Mouse (Mus musculus): Measurements from ENCODE around the gene Flt3. TPM values are rescaled to one million over a fixed set of nuclear protein-coding genes. Genes with fewer than 3 reads are reported as not detected.

Gene Flt3
- polyA plus RNA-seq, 1 experiment from 2014 or later, result 0.09 TPM

GRCm38 (mm10) chr5:147370276-147370675 is 30.0 kb downstream of the Flt3 start:
- Histone ChIP-seq H3K9me3 (replicated peaks) (no peaks in the 10 kb centered on the region), H3K4me3 (no peak overlapping the region), H3K4me1 (replicated peaks) (no peaks in the 10 kb centered on the region), H3K36me3 (no peaks in the 10 kb centered on the region), H3K27me3 (0 out of 2 replicates have a peak, but pooled peaks cover 2% of the 10 kb centered on the region), H3K27ac (no peak overlapping the region), H3K9ac (no peak overlapping the region), H3K4me2 (no peak overlapping the region)
- whole genome bisulfite sequencing, result 79% methylated on average over 8 of the region's 8 CpGs
- ATAC-seq (replicated peaks; ENCODE audit: insufficient number of reproducible peaks, insufficient read depth, low FRiP score, low read depth), result no peak

GRCm38 (mm10) chr5:147368221-147368620 is 32.1 kb downstream of the Flt3 start:
- Histone ChIP-seq H3K4me2 (no peak overlapping the region), H3K27ac (no peak overlapping the region), H3K9ac (no peak overlapping the region), H3K9me3 (replicated peaks) (no peaks in the 10 kb centered on the region), H3K4me1 (replicated peaks) (no peaks in the 10 kb centered on the region), H3K27me3 (0 out of 2 replicates have a peak, but pooled peaks cover 2% of the 10 kb centered on the region), H3K36me3 (no peaks in the 10 kb centered on the region), H3K4me3 (no peak overlapping the region)
- no peak for ATAC-seq (replicated peaks; ENCODE audit: insufficient number of reproducible peaks, insufficient read depth, low FRiP score, low read depth)
- 88% methylated on average over 6 of the region's 6 CpGs for WGBS

GRCm38 (mm10) chr5:147365995-147366765 is 34.1 kb downstream of the Flt3 start:
- Histone ChIP-seq H3K27me3 (0 out of 2 replicates have a peak, but pooled peaks cover 2% of the 10 kb centered on the region), H3K4me2 (no peak overlapping the region), H3K36me3 (no peaks in the 10 kb centered on the region), H3K4me3 (no peak overlapping the region), H3K9me3 (replicated peaks) (no peaks in the 10 kb centered on the region), H3K9ac (no peak overlapping the region), H3K27ac (no peak overlapping the region), H3K4me1 (replicated peaks) (no peaks in the 10 kb centered on the region)
- ATAC-seq (replicated peaks; ENCODE audit: insufficient number of reproducible peaks, insufficient read depth, low FRiP score, low read depth), result no peak
- 54% methylated on average over 16 of the region's 16 CpGs for WGBS

DNA sequence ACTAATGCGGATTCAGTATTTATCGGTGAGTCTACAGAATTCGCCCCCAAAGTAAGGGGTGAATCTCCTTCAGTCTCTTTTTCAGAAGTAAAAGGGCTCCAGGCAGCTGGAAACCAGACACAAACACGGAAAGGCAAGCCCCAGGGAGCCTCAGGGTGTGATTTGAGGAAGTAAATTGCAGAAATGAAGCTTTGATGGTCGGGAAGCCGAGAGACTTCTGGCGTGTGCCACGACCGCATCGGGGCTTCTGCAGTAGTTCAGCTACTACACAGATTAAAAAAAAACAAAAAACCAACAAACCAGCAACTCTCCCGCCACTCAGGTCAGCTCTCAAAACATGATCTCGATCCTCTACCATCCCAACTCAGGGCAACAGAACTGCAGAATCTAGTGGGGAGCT is 37.2 kb downstream of the Flt3 start:
- 62% methylated on average over 12 of the region's 12 CpGs for WGBS

GRCm38 (mm10) chr5:147358481-147358880 is 41.8 kb downstream of the Flt3 start:
- H3K4me1 ChIP-seq (replicated peaks), result no peaks in the 10 kb centered on the region
- H3K4me2 ChIP-seq, result no peak overlapping the region
- H3K9ac ChIP-seq, result no peak overlapping the region
- no peak overlapping the region for H3K27ac ChIP-seq
- no peaks in the 10 kb centered on the region for H3K36me3 ChIP-seq
- no peak overlapping the region for H3K4me3 ChIP-seq
- 79% methylated on average over 11 of the region's 11 CpGs for WGBS
- no peak for ATAC-seq (replicated peaks; ENCODE audit: insufficient number of reproducible peaks, insufficient read depth, low FRiP score, low read depth)
- no peaks in the 10 kb centered on the region for H3K9me3 ChIP-seq (replicated peaks)
- no peaks in the 10 kb centered on the region for H3K27me3 ChIP-seq

More for the DNA sequence above, 37.2 kb downstream of the Flt3 start:
- no peak for ATAC-seq (replicated peaks; ENCODE audit: insufficient number of reproducible peaks, insufficient read depth, low FRiP score, low read depth)
- Histone ChIP-seq H3K36me3 (no peaks in the 10 kb centered on the region), H3K4me3 (no peak overlapping the region), H3K4me1 (replicated peaks) (no peaks in the 10 kb centered on the region), H3K9ac (no peak overlapping the region), H3K9me3 (replicated peaks) (no peaks in the 10 kb centered on the region), H3K27ac (no peak overlapping the region), H3K27me3 (no peaks in the 10 kb centered on the region), H3K4me2 (no peak overlapping the region)

- Histone ChIP-seq H3K9me3 (replicated peaks) (no peaks in the 10 kb centered on the region), H3K36me3 (no peaks in the 10 kb centered on the region), H3K4me3 (no peak overlapping the region), H3K27me3 (no peaks in the 10 kb centered on the region), H3K4me2 (no peak overlapping the region), H3K4me1 (replicated peaks) (no peaks in the 10 kb centered on the region), H3K27ac (no peak overlapping the region), H3K9ac (no peak overlapping the region)
- no peak for ATAC-seq (replicated peaks; ENCODE audit: insufficient number of reproducible peaks, insufficient read depth, low FRiP score, low read depth)
- WGBS, result 46% methylated on average over 3 of the region's 3 CpGs
Measured at GRCm38 (mm10) chr5:147357536-147357935, 42.8 kb downstream of the Flt3 start.

DNA sequence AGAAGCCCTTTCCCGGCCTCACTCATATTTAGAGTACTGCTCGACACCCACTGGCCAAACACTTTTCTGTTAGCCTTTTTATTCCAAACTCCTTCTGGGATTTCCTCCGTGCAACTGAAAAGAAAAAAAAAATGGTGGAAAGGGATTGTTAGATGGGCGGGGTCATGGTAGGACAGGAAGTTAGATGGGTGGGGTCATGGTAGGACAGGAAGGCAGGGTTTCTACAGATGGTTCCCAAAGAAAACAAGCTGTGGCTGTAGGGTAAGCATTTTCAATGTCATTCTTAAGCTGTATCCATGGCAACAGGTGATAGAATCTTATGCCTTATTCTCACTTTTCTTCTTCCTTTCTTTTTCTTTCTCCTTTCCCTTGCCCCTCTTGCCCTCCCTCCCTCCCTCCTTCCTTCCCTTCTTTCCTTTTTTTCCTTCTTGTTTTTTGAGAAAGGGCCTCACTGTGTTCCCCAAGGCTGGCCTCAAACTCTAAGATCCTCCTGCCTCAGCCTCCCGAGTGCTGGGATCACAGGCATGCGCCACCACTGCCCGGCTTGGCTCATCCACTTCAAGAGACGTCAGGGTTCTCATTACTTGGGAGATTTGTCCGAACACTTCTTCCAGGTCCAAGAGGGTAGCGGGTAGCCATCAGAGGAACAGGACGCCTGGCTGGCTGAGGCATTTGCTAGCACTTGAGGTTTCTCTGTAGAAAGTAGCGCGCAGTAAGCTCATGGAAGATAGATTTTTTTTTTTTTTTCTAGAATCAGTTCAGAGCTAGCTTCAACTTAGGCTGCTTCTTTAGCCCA is 43.8 kb downstream of the Flt3 start:
- 89% methylated on average over 13 of the region's 13 CpGs for WGBS
- H3K4me2 ChIP-seq, result no peak overlapping the region
- no peaks in the 10 kb centered on the region for H3K9me3 ChIP-seq (replicated peaks)
- no peak overlapping the region for H3K9ac ChIP-seq
- no peaks in the 10 kb centered on the region for H3K36me3 ChIP-seq
- no peak overlapping the region for H3K27ac ChIP-seq
- H3K27me3 ChIP-seq, result no peaks in the 10 kb centered on the region; the same call in 1 of the 2 replicates
- H3K4me3 ChIP-seq, result no peak overlapping the region
- H3K4me1 ChIP-seq (replicated peaks), result no peaks in the 10 kb centered on the region
- ATAC-seq (replicated peaks; ENCODE audit: insufficient number of reproducible peaks, insufficient read depth, low FRiP score, low read depth), result no peak

DNA sequence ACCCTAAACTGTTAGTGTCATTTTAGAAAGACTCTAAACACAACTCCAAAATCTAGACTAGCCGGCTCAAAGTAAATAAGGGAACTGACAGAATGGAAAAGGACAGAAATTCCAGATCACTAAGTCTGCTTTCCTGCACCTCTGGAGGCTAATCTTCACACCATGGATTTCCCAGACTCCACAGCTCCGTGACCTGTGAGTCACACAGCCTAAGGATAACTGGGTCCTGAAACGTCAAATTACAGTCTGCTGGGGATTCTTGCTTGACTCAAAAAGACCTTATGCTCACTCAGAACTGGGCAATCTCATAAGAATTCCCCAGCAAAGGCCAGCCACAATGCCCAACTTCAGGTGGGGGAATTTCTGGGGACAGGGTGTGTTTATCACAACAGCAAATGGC is 44.5 kb downstream of the Flt3 start:
- 64% methylated on average over 3 of the region's 3 CpGs for WGBS
- no peaks in the 10 kb centered on the region for H3K36me3 ChIP-seq
- no peak overlapping the region for H3K4me2 ChIP-seq
- no peaks in the 10 kb centered on the region; the same call in 1 of the 2 replicates for H3K27me3 ChIP-seq
- H3K27ac ChIP-seq, result no peak overlapping the region
- no peak overlapping the region for H3K9ac ChIP-seq
- no peaks in the 10 kb centered on the region for H3K9me3 ChIP-seq (replicated peaks)
- no peak overlapping the region for H3K4me3 ChIP-seq
- no peaks in the 10 kb centered on the region for H3K4me1 ChIP-seq (replicated peaks)
- ATAC-seq (replicated peaks; ENCODE audit: insufficient number of reproducible peaks, insufficient read depth, low FRiP score, low read depth), result no peak

DNA sequence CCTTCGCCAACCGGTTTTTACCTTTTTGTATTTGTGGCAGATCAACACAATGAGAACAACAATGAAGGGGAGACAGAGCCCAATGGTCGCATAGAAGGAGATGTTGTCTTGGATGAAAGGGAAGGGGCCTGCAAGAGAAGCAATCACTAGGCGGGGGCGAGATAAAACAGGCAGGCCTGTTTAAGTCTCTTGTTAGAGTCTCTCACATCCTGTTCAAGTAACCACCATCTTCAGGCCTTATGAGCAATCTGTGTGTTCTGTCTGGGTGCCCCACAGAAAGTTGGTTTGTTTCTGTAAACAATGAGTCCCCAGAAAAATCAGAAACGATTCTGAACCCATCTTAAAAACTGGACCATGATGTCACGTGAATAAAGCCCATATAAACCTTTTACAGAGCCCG is 45.3 kb downstream of the Flt3 start:
- H3K4me2 ChIP-seq, result no peak overlapping the region
- WGBS, result 77% methylated on average over 8 of the region's 8 CpGs
- H3K27me3 ChIP-seq, result no peaks in the 10 kb centered on the region; the same call in 1 of the 2 replicates
- H3K27ac ChIP-seq, result no peak overlapping the region
- no peak overlapping the region for H3K9ac ChIP-seq
- ATAC-seq (replicated peaks; ENCODE audit: insufficient number of reproducible peaks, insufficient read depth, low FRiP score, low read depth), result no peak
- H3K4me3 ChIP-seq, result no peak overlapping the region
- no peaks in the 10 kb centered on the region for H3K4me1 ChIP-seq (replicated peaks)
- no peaks in the 10 kb centered on the region for H3K36me3 ChIP-seq
- no peaks in the 10 kb centered on the region for H3K9me3 ChIP-seq (replicated peaks)

DNA sequence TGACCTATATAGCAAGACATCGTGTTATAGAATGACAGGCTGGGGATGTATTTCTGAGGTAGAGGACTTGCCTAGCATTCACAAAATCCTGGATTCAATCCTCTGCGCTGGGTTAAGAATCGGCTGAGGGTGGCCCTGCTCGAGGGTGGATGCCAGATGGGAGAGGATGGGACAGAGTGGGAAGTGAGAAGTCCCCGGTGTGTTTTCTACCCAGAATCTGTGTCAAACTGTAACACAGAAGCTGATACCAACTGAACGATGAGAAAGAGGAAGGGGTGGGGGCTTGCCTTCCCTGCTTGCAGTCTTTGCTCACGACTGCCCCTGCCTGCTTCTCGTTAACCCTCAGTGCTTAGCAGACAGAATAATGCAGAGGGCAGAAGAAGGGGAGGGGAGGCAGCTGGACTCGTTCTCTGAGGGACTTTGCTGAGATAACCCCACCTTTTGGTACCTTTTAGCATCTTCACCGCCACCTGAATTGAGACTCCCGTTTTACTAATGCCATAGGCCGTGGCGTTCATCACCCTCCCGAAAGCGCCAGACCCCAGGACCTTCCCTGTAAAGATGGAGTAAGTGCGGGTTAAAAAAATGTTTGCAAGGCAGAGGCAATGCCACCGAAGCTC is 46.0 kb downstream of the Flt3 start:
- Histone ChIP-seq H3K4me1 (replicated peaks) (no peaks in the 10 kb centered on the region), H3K27ac (no peak overlapping the region), H3K36me3 (no peaks in the 10 kb centered on the region), H3K4me3 (no peak overlapping the region), H3K27me3 (no peaks in the 10 kb centered on the region; the same call in 1 of the 2 replicates), H3K9me3 (replicated peaks) (no peaks in the 10 kb centered on the region), H3K9ac (no peak overlapping the region), H3K4me2 (no peak overlapping the region)
- WGBS, result 58% methylated on average over 17 of the region's 17 CpGs
- ATAC-seq (replicated peaks; ENCODE audit: insufficient number of reproducible peaks, insufficient read depth, low FRiP score, low read depth), result no peak

GRCm38 (mm10) chr5:147351931-147352330 is 48.4 kb downstream of the Flt3 start:
- Histone ChIP-seq H3K27ac (no peak overlapping the region), H3K36me3 (no peaks in the 10 kb centered on the region), H3K27me3 (no peaks in the 10 kb centered on the region; the same call in 1 of the 2 replicates), H3K4me2 (no peak overlapping the region), H3K9ac (no peak overlapping the region), H3K4me3 (no peak overlapping the region), H3K4me1 (replicated peaks) (no peaks in the 10 kb centered on the region), H3K9me3 (replicated peaks) (no peaks in the 10 kb centered on the region)
- WGBS, result 80% methylated on average over 8 of the region's 8 CpGs
- ATAC-seq (replicated peaks; ENCODE audit: insufficient number of reproducible peaks, insufficient read depth, low FRiP score, low read depth), result no peak
